Mouse (Mus musculus): ENCODE measurements at regions not wholly inside any gene's neighbourhood (a gene's known extent, or its start where the extent isn't known, plus 50 kb on each side); places are given as distances from the start of the nearest gene placed in this dataset.

- Histone ChIP-seq H3K9me3 (replicated peaks; ENCODE audit: control insufficient read depth, low read length) (no peaks in the 10 kb centered on the region), H3K27ac (ENCODE audit: low read depth) (no peak overlapping the region), H3K36me3 (replicated peaks; ENCODE audit: control insufficient read depth, insufficient read depth, low read length) (no peaks in the 10 kb centered on the region), H3K4me1 (ENCODE audit: control insufficient read depth, insufficient read depth) (no peaks in the 10 kb centered on the region), H3K4me2 (ENCODE audit: low read depth, low read length) (no peak overlapping the region), H3K9ac (replicated peaks; ENCODE audit: low read depth, low read length) (no peak overlapping the region), H3K4me3 (ENCODE audit: low read depth, low read length) (no peak overlapping the region), H3K27me3 (ENCODE audit: control insufficient read depth, insufficient read depth, low read length) (no peaks in the 10 kb centered on the region)
- DNase-seq (ENCODE audit: low spot score) (no peak), ATAC-seq (ENCODE audit: insufficient read depth, low read depth) (no peak)
- no peak for TF ChIP-seq EP300 (IDR thresholded peaks at IDR 0.05; ENCODE audit: low read depth)
- TF ChIP-seq CTCF (IDR thresholded peaks at IDR 0.05; ENCODE audit: low read depth): no peak
- 84% methylated on average over 8 of the region's 8 CpGs for WGBS
Measured at GRCm38 (mm10) chr3:19458386-19458785, 170.1 kb downstream of the 1700064H15Rik start.

DNA sequence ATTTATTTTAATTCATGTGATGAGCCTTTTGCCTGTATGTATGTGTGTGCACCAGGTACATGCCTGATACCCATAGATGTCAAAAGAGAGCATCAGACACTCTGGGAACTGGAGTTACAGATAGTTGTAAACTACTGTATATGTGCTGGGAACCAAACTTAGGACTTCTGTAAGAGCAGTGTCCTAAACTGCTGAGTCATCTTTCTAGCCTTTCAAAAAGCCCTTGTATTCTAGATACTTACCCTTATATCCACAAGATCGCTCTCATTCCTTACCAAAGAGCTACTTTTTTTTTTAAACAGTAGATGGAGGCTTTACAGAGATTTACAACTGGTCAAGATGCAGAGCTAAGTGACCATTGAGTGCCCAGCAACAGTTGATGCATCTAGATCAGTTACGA is 171.0 kb downstream of the 1700064H15Rik start:
- Histone ChIP-seq H3K36me3 (replicated peaks; ENCODE audit: control insufficient read depth, insufficient read depth, low read length) (no peaks in the 10 kb centered on the region), H3K4me3 (ENCODE audit: low read depth, low read length) (no peak overlapping the region), H3K27ac (ENCODE audit: low read depth) (no peak overlapping the region), H3K9ac (replicated peaks; ENCODE audit: low read depth, low read length) (no peak overlapping the region), H3K9me3 (replicated peaks; ENCODE audit: control insufficient read depth, low read length) (no peaks in the 10 kb centered on the region), H3K4me1 (ENCODE audit: control insufficient read depth, insufficient read depth) (no peaks in the 10 kb centered on the region), H3K27me3 (ENCODE audit: control insufficient read depth, insufficient read depth, low read length) (no peaks in the 10 kb centered on the region), H3K4me2 (ENCODE audit: low read depth, low read length) (no peak overlapping the region)
- 88% methylated on average over 2 of the region's 2 CpGs for WGBS
- DNase-seq (ENCODE audit: low spot score): no peak
- ATAC-seq (ENCODE audit: insufficient read depth, low read depth): no peak
- no peak for TF ChIP-seq EP300 (IDR thresholded peaks at IDR 0.05; ENCODE audit: low read depth)

GRCm38 (mm10) chr3:19455838-19456448 is 172.5 kb downstream of the 1700064H15Rik start:
- no peak for ATAC-seq (ENCODE audit: insufficient read depth, low read depth)
- Histone ChIP-seq H3K9me3 (replicated peaks; ENCODE audit: control insufficient read depth, low read length) (no peaks in the 10 kb centered on the region), H3K36me3 (replicated peaks; ENCODE audit: control insufficient read depth, insufficient read depth, low read length) (no peaks in the 10 kb centered on the region), H3K4me2 (ENCODE audit: low read depth, low read length) (no peak overlapping the region), H3K4me1 (ENCODE audit: control insufficient read depth, insufficient read depth) (no peaks in the 10 kb centered on the region), H3K9ac (replicated peaks; ENCODE audit: low read depth, low read length) (no peak overlapping the region), H3K4me3 (ENCODE audit: low read depth, low read length) (no peak overlapping the region), H3K27me3 (ENCODE audit: control insufficient read depth, insufficient read depth, low read length) (no peaks in the 10 kb centered on the region), H3K27ac (ENCODE audit: low read depth) (no peak overlapping the region)
- TF ChIP-seq EP300 (IDR thresholded peaks at IDR 0.05; ENCODE audit: low read depth): no peak
- TF ChIP-seq CTCF (IDR thresholded peaks at IDR 0.05; ENCODE audit: low read depth): no peak
- WGBS: 69% methylated on average over 4 of the region's 4 CpGs
- no peak for DNase-seq (ENCODE audit: low spot score)

- no peak for ATAC-seq (ENCODE audit: insufficient read depth, low read depth)
Measured at GRCm38 (mm10) chr3:19451022-19451421, 177.5 kb downstream of the 1700064H15Rik start.

GRCm38 (mm10) chr3:19448931-19449330 is 179.5 kb downstream of the 1700064H15Rik start:
- WGBS: 81% methylated on average over 3 of the region's 3 CpGs
- no peak for ATAC-seq (ENCODE audit: insufficient read depth, low read depth)
- H3K9ac ChIP-seq (replicated peaks; ENCODE audit: low read depth, low read length): no peak overlapping the region

More at GRCm38 (mm10) chr3:19451022-19451421, 177.5 kb downstream of the 1700064H15Rik start:
- H3K4me3 ChIP-seq (ENCODE audit: low read depth, low read length): no peak overlapping the region
- no peak for DNase-seq (ENCODE audit: low spot score)
- no peak overlapping the region for H3K9ac ChIP-seq (replicated peaks; ENCODE audit: low read depth, low read length)
- H3K9me3 ChIP-seq (replicated peaks; ENCODE audit: control insufficient read depth, low read length): no peaks in the 10 kb centered on the region
- no peak overlapping the region for H3K4me2 ChIP-seq (ENCODE audit: low read depth, low read length)
- no peaks in the 10 kb centered on the region for H3K27me3 ChIP-seq (ENCODE audit: control insufficient read depth, insufficient read depth, low read length)
- 23% methylated on average over 3 of the region's 3 CpGs for WGBS
- H3K4me1 ChIP-seq (ENCODE audit: control insufficient read depth, insufficient read depth): no peaks in the 10 kb centered on the region
- TF ChIP-seq CTCF (IDR thresholded peaks at IDR 0.05; ENCODE audit: low read depth) (no peak), EP300 (IDR thresholded peaks at IDR 0.05; ENCODE audit: low read depth) (no peak)
- no peaks in the 10 kb centered on the region for H3K36me3 ChIP-seq (replicated peaks; ENCODE audit: control insufficient read depth, insufficient read depth, low read length)
- H3K27ac ChIP-seq (ENCODE audit: low read depth): no peak overlapping the region

DNA sequence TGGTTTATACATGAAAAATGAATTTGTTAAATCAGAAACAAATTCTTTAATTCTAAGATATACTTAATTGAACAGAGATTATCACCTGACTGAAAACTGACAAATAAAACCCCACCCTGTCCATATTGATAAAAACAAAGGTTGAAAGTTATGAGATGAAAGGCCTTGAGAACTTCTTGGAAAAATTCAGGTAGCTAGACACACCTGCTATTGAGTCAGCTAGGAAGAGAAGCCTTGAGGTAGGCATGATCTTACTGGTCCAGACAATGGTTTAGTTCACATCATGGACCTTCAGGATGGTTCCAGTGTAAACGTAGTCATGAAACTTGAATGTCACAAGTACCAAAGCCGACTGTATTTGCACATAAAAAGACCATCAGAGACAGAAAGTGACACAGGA is 180.3 kb downstream of the 1700064H15Rik start:
- 66% methylated on average over 2 of the region's 2 CpGs for WGBS
- H3K4me3 ChIP-seq (ENCODE audit: low read depth, low read length): no peak overlapping the region
- no peak for DNase-seq (ENCODE audit: low spot score)

More at GRCm38 (mm10) chr3:19448931-19449330, 179.5 kb downstream of the 1700064H15Rik start:
- Histone ChIP-seq H3K4me2 (ENCODE audit: low read depth, low read length) (no peak overlapping the region), H3K27ac (ENCODE audit: low read depth) (no peak overlapping the region), H3K9me3 (replicated peaks; ENCODE audit: control insufficient read depth, low read length) (no peaks in the 10 kb centered on the region), H3K4me3 (ENCODE audit: low read depth, low read length) (no peak overlapping the region), H3K36me3 (replicated peaks; ENCODE audit: control insufficient read depth, insufficient read depth, low read length) (no peaks in the 10 kb centered on the region), H3K4me1 (ENCODE audit: control insufficient read depth, insufficient read depth) (no peaks in the 10 kb centered on the region), H3K27me3 (ENCODE audit: control insufficient read depth, insufficient read depth, low read length) (no peaks in the 10 kb centered on the region)
- no peak for TF ChIP-seq EP300 (IDR thresholded peaks at IDR 0.05; ENCODE audit: low read depth)
- TF ChIP-seq CTCF (IDR thresholded peaks at IDR 0.05; ENCODE audit: low read depth): no peak
- no peak for DNase-seq (ENCODE audit: low spot score)

More for the DNA sequence above, 180.3 kb downstream of the 1700064H15Rik start:
- Histone ChIP-seq H3K36me3 (replicated peaks; ENCODE audit: control insufficient read depth, insufficient read depth, low read length) (no peaks in the 10 kb centered on the region), H3K4me1 (ENCODE audit: control insufficient read depth, insufficient read depth) (no peaks in the 10 kb centered on the region), H3K9ac (replicated peaks; ENCODE audit: low read depth, low read length) (no peak overlapping the region), H3K27me3 (ENCODE audit: control insufficient read depth, insufficient read depth, low read length) (no peaks in the 10 kb centered on the region), H3K4me2 (ENCODE audit: low read depth, low read length) (no peak overlapping the region), H3K27ac (ENCODE audit: low read depth) (no peak overlapping the region), H3K9me3 (replicated peaks; ENCODE audit: control insufficient read depth, low read length) (no peaks in the 10 kb centered on the region)
- TF ChIP-seq CTCF (IDR thresholded peaks at IDR 0.05; ENCODE audit: low read depth): no peak
- no peak for TF ChIP-seq EP300 (IDR thresholded peaks at IDR 0.05; ENCODE audit: low read depth)
- no peak for ATAC-seq (ENCODE audit: insufficient read depth, low read depth)
